Mouse (Mus musculus) adipocyte (in vitro differentiated cells): ENCODE data around the gene Dhcr24.

ENCODE experiments used
- DNase-seq: peaks from one replicate; pipeline ENCODE4 v3.0.0-alpha.2; 2016; ENCODE audit warnings: low spot score

Gene Dhcr24

DNA sequence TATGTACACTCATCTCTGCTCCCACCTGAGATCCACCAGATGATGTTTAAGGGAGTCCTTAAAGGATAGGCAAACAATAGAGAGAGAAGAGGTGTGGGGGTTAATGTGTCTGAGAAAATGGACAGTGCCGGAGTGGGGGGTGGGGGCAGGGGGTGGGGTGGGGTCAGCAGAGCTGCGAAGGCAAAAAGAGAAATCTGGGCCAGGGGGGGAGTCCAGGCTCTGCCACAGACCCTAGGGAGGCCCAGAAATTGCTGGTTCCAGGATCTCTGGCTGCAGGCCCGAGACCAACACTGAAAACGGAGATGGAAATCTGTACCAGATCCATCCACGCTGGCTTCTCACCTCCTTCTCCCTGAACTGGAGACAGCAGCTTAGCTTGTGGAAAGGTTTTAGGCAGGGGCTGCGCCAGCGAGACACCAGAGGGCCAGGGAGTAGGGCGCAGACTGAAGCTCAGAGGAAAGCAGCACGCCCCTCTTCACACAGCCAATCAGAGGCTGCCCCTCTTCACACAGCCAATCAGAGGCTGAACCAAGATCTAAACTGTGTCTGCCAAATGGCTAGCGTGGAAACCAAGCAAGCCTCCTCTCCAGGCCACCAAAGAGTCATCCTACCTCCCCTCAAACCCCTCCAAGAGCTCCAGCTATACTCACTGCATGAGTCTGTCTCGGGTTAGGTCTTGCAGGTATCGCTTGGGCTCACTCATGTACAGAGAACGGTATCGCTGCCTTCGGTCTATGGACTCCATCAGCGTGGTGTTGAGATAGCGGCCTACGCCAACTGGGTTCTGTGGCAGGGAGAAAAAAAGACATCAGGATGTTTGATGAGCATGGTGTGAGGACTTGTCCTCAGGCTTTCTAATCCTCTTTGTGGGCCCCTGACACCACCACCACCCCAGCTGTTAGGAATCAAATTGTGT is 46.1 kb downstream of the Dhcr24 start:
- no peak for DNase-seq

DNA sequence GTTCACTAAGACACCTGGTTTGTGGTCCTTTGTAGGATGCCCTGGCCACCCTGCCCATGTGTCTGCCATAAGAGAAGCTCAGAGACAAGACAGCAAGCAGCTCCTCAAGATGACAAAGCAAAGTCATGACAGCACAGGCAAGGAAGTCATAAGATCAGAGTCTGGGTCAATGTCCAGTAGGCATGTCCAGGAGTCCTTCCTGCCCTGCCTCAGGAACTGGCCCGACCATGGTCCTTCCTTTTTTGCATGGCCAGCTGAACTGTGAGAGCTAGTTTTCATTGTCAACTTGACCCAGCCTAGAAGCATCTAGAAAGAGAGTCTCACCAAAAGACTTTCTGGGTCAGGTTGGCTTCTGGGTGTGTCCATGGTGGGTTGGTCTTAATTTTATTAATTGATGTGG is 47.1 kb downstream of the Dhcr24 start:
- no peak for DNase-seq

DNA sequence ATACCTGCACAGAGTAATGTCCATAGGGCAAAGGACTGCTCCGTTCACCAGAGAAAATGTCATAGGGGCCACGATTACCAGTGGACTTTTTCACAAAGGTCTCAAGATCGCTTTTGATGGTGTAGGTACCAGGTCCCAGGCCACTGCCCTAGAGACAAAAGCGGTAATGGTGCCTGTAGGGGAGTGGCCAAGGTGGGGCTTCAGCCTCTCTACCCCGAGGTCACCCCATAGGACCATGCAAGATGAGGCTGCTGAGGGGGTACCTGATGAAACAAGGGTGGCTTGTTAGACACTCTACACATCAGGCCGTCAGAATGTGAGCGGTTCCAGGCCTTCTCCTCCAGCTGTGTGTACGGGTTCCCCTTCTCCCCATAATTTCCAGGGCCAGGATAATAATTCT is 52.3 kb downstream of the Dhcr24 start:
- DNase-seq, result no peak

DNA sequence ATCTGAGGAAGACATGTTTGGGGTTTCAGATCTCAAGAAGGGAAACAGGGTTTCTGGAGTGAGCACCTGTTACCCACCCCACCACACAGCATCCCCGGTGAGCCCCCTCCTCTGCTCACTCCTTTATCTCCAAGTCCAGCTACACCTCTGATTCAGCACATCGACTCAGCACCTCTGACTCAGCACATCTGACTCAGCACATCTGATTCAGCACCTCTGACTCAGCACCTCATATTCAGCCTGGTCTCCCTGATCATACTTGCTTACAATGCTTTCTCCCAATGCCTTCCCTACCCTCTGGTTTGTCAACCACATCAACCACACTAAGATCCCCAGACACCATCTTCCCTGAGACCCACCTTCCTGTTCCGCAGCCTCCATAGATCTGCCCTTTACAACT is 52.7 kb downstream of the Dhcr24 start:
- DNase-seq, result no peak

DNA sequence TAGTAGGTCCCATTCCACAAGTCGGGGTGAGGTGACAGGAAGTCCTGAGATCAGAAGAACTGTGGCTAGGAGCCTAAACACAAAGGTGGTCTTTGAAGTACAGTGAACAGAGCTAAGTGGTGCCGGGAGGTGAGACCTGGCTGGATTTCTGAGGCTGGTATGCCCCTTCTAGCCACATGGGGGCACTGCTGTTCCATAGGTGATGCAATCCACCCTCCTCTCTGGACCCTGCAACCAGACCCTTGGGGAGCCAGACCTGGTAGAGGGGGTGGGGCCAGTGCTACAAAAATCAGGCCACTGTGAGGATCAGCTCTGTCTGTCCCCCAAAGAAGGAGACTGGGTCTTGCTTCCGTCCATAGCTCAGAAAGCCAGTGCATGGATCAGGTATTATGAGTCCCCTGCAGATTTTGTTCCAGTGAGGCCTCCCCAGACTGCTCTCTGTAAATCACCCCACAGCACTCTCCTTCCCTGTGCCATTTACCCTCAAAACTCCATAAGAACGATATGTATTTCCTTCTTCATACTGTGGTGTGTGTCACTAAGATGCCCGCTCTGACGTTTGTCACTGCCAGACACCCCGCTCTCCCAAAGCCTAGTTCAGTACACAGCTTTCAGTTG is 53.5 kb downstream of the Dhcr24 start:
- peak; percentile 44 for DNase-seq

DNA sequence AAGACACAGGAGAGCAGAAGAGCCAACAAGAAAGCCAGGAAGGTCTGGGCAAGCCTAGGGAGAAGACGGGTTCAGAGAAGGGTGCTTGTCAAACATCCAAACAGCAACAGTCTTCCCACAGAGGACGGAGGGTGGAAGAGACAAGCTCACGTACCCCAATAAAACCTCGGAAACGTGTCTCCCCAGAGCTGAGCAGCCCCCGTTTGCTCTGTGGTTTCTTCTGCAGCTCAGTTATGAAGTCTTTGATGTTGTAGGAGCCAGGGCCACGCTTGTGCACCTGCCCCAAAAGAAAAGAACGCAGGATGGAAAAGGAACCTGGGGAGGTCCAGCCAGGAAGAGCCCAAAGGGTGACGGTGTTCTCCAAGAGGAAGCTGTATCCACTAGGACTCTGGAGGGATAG is 54.0 kb downstream of the Dhcr24 start:
- DNase-seq, result no peak

DNA sequence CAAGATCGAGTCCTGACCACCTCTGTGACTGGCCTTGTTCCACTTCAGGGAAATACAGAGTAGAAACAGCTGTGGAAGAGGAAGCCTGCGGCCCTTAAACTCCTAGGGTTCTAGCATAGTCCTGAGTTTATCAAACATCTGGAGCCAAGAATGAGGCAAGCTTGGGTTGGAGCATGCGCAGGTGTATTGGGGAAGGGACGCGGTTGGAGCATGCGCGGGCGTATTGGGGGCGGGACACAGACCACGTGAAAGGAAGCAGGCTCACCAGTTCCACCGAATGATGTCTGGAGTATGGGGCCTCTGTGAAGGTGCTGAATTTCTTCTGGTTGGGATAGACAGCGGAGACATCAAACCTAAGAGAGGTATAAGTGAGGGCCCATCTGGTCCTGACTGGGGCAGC is 54.8 kb downstream of the Dhcr24 start:
- no peak for DNase-seq

DNA sequence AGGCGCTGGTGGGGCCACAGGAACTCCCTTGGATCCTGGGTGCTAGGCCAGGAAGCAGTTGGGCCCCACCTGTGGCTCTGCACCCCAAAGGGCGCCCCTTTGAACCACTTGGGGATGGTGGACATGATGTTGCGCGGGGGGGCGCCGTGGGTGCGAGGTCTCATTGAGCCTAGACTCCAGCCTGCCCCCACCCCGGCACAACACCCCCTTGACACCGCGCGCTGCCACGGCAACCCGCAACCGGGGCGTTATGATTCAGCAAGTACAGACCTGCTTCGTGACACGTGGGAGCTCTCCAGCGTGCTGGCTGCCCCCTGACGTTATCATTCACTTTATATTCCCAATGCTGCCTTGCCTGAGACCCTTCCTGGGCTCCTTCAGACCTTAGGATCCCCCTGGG is 56.2 kb downstream of the Dhcr24 start, which contains the start of gene Lexm:
Lexm (minus strand) TSS at position 186 of the 400 bp plus-strand sequence.
- DNase-seq, result no peak

DNA sequence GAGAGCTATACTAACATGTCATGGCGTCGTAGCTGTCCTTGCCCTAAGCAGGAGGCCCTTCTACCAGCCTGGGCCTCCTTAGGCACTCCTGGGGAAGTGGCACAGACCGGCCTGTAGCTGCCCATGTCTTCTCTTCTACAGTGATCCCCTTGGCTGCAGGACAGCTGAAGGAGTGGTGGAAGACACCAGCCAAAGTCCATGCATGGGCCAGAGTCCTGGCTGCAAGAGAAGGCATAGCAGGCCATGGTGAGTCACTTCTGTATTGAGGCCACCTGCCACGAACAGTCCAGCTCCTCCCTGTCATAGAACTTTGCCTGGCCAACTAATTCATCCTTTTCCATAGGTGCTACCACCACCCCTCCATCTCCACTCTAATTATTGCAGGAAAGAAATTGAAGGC is 58.1 kb downstream of the Dhcr24 start:
- DNase-seq, result no peak

DNA sequence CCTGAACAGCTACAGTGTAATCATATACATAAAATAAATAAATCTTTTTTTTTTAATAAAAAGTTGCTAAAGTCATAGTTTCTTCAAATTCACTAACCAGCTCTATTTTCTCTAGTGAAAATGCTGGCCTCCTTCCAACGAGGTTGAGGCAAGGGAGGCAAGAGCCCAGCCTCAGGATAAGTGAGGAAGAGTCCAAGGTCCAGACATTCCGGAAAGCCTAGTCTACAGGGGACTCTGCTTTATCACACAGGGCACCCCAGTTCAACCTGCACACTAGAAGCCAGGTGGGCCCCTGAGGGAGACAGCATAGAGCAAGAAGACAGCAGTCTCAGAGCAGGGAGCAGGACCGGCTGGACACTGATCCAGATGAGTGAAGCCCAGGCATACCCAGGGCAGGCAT is 60.6 kb downstream of the Dhcr24 start:
- DNase-seq, result no peak

DNA sequence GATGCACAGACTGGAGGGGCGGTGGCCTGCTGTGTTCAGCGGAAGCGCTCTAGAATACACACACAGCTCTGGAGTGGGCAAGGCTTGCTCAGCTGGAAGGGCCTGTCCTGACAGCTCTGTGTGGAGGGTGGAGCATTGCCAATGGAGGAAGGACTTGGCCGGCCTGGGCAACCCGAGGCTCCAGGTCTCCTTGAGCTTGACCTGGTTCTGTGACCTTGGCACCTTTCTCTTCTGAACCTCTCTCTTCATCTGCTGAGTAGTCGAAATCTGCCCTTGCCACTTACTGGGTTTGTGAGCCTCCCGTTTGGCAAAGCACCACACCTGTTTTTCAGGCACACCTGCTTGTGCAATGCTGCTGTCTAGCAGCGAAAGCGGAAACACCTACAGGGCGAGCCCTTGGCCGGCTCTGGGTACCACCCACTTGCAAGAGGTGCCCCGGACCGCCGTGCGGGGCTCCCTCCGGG is 61.2 kb downstream of the Dhcr24 start, which contains the start of gene Ttc22:
Ttc22 (plus strand) TSS at position 403 of the 464 bp plus-strand sequence.
- DNase-seq, result no peak

DNA sequence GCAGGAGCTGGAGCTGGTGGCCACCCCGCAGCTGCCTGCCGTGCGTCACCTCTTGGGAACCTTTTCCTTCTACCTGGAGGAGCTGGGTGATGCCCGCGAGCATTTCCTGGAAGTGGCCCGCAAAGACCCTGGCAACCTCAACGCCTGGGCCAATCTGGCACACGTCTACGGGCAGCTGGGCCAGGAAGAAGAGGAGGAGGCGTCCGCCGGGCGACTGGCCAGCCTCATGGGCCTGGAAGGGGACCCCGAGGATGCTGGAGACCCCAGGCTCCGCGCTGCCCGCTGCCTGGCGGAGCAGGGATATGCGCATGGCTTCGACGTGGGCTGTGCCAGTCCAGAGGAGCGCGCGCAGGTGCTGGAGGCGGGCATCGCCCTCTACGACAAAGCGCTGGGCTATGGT is 61.9 kb downstream of the Dhcr24 start:
- no peak for DNase-seq

DNA sequence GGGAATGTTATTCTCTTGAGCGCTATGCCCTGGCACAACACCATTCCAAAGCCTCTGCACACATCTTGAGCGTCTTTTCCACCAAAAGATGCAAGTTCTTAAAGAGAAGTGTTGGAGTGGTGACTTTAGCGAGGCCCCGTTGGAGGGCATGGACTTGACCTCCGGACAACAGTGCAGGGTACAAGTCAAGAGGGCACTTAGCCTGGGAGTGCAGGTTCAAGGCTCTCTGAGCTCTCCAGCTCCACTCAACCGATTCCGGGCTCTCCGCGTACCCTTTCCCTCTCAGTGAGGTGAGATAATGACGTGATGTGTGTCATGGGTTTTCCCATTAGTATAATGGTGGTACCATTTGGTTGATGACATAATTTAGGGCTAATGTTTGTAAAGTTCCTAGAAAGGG is 63.4 kb downstream of the Dhcr24 start:
- no peak for DNase-seq

DNA sequence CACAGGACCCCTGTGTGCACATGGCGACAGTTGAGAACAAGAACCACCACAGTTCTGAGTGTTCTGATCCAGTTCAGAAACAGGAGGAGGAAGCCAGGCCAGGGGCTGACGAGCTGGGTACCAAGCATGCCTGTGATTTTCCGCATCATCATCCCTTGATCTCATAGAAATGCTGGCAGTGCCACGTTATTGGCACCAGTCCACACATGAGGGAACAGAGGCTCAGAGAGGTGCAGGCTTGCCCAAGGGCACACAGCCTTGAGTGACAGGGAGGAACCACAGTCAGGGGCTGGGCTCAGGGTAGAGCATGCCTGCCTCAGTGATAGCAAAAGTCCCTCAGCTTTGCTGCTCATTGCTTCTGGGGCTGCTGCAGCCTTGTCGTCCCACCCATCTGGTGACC is 67.0 kb downstream of the Dhcr24 start:
- DNase-seq, result no peak

DNA sequence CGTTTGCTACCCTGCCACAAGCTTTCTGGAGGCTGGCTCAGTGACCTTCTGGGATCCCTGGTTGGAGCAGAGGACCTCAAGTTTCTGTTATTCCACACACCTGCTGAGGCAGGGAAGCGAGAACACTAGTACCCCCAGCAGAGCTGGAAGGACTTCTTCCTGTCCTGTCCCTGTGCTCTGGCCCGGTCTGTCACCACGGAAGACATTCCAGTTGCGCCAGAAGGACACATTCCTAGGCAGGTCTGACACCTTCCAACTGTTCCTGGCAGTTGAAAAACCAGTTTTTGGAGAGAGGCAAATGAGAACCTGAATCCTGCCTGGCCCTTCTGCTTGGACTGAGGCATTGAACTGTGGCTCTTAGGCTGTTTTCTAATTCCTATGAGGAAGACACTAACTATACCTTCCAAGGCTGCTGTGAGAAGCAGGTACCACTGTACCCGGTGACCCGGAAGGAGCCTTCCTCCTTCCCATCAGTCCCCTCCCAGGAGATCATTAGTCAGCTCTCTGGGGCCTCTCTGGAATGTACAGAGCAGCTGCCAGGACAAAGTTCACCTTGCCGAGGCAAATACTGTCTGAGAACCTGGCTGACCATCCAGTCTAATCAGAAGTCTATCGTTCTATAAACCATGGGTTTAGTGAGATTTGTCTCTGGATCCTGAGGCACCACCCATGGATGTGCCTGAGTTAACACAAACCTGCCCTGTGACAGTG is 68.0 kb downstream of the Dhcr24 start:
- no peak for DNase-seq

DNA sequence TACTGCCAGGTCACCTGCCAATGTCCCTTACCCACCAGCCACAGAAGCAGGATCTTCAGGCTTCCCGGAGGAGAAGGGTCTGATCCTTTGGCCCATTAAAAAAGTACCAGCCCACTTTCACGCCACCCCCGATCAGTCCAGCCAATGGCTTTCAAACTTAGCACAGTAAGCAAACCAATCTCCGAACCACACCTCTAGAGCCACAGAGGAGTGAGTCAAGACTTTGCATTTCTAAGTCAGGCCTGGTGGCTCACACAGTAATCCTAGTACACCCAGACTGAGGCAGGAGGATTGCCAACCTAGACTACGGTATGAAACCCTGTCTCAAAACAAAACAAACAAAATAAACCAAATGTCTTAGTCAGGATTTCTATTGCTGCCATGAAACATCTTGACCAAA is 68.5 kb downstream of the Dhcr24 start:
- no peak for DNase-seq

DNA sequence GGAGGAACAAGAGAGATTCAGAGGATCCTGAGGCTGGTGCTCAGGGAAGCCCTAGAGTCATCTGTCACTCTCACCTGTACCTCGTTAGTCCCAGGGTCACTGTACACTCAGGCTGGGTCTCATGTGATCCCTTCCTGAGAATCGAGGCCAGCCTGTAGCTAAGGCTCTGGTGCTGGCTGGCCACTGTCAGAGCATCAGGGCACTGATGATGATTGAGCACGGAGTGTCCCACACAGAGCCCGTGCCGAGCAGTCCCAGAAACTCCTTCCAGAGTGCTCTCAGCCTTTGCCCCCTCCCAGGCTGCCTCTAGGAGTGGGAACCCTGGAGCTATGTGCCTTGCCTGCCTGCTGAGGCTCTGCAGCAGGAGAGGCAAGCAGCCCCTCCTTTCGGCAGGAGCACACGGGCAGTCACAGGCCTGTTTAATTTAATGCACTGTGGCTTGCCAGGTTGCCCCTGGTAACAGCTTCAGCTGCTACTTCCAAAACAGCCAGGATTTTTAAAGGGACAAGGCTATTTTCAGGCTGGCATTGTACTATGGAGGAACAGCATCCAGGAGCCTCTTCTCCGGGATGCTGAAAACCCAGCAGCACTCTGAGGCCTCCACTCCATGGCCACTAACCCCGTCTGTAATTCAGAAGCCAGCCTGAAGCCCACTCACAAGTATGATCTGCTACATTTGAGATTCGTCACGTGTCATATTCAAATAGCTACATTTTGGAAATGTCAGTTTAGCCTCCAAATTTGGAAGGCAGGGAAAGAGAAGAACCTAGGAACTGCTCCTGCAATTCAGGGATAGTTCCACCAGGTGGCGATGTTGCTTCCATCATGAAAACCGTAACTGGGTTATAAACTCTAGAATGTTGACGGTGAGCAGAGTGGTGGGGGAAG is 69.7 kb downstream of the Dhcr24 start:
- DNase-seq, result peak; percentile 75

DNA sequence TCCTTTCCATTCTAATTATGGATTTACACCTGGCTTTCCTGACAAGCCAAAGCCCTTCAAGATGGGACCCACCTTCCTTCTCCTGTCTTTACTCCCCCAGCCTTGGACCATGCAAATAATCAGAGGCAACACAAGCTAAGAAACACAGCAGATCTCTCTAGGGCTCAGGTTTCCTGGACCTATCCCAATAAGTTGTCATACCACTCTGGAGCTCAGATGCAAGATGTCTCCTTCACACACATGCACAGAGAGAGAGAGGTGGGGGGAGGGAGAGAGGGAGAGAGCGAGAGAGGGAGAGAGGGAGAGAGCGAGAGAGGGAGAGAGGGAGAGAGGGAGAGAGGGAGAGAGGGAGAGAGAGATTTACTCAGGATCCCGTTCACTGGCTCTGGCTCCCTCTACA is 71.5 kb downstream of the Dhcr24 start:
- DNase-seq, result no peak

DNA sequence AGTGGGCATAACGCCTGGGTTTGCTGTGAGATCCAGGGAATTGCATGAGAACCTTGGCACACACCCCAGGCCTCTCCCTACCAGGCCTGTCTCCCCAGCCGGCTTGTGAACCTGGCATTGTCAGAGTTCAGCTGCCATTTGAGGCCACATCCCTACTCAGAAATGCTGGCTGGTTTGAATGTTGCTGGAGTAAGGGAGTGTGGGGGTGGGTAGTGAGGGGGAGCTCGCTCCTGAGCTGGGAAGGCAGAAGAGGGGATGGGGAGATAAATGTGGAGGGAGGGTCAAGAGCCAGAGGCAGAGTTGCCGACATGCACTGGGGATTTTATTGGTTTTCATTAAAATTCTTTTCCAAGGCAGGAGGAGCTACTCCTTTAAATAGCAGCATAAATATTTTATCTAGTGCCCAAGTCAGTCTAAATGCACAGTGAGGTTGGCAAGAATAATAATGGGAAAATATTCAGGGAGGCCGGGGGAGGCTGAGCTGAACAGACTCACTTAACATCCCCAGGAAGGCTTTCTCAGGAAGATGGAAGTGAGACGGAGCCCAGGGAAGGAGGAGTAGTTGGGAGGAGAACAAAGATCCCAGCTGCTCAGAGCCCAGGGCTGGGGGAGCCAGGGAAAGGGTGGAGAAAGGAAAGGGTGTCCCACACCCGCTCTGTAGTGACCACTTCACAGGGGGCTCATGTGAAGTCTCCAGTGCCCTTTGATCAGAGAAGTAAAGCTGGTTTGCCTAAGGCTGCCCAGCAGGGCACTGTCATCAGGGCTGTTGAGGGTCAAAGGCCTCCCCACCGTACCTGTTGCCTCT is 72.6 kb downstream of the Dhcr24 start:
- peak; percentile 55 for DNase-seq

DNA sequence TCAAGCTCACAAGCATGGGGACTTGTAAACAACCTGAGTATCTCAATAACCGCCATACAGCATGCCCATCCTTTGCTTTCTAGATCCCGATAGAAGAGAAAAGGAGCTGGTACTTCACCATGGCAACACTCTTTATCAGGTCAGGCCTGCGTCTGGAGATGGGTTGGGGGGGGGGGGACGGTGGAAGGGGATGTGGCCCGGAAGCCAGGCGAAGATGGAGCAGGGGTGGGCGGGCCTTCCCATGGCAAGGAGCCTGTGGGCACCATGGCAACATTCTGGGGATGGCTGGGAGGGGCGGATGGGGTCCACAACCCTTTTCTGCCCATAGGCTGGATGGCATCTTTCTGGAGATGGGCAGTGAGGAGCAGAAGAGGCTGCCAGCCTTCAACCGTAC is 73.2 kb downstream of the Dhcr24 start:
- no peak for DNase-seq
